Mouse (Mus musculus) liver, embryonic 14.5 days (tissue): ENCODE results near the gene Gm436.

Experiments
- CTCF ChIP-seq: IDR thresholded peaks from 2 replicates; pipeline ENCODE4 v1.5.1; 2016; ENCODE audit warnings: antibody characterized with exemption, low read depth, control low read depth
- EP300 ChIP-seq: IDR thresholded peaks from 2 replicates; pipeline ENCODE4 v1.6.1; 2016; ENCODE audit warnings: antibody characterized with exemption, low read depth

DNA sequence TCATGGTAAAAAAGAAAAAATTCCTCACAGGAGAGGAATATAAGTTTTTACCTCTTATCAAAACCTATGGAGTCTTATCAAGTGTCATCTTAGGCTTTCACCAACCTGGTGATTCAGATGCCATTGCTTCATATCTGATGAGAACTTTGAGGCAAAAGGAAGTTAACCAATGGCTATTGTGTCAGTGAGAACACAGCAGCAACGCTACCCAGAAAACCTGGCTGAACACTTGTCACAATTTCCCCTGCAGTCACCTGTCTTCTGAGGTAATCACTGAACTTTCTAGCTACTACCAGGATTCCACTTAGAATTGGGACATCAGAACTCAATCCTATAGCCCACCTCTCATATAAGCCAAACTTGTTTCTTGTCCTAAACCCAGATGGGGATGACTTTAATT, 33.5 kb upstream of the Gm436 start:
- TF ChIP-seq EP300, result no peak
- no peak for TF ChIP-seq CTCF
